Mouse (Mus musculus) CH12.LX (cell line): ENCODE data around the gene Dpp10. TPM values are rescaled to one million over a fixed set of nuclear protein-coding genes. Genes with fewer than 3 reads are reported as not detected.

Experiments
- DNase-seq: peaks from one replicate; pipeline ENCODE4 v3.0.0-alpha.2; 2013; ENCODE audit errors: extremely low read depth
- H3K27ac ChIP-seq: 2 replicates; pipeline ENCODE4 v1.5.1; 2012; ENCODE audit warnings: low read depth, mild to moderate bottlenecking, control low read depth, moderate library complexity; ENCODE audit not compliant: insufficient read depth
- H3K27me3 ChIP-seq: replicated peaks from 2 replicates; pipeline ENCODE3; 2012; ENCODE audit warnings: inconsistent platforms
- H3K36me3 ChIP-seq, 2 experiments: replicated peaks in 1 of 2; 2 replicates each; pipeline versions ENCODE3 to v1.6.1; 2012; ENCODE audit warnings: inconsistent platforms in 1 of 2, low read length in 1 of 2, mild to moderate bottlenecking in 1 of 2, mixed read lengths in 1 of 2, moderate library complexity in 1 of 2; ENCODE audit not compliant: control insufficient read depth in 1 of 2, insufficient read depth in 1 of 2
- H3K4me1 ChIP-seq, 2 experiments: 2 replicates each; pipeline ENCODE4 v1.6.1; 2012; ENCODE audit warnings: inconsistent platforms in 1 of 2, moderate library complexity in 1 of 2; ENCODE audit not compliant: insufficient read depth in 2 of 2, control insufficient read depth in 1 of 2
- H3K4me2 ChIP-seq: 2 replicates; pipeline ENCODE4 v1.6.1; 2012; ENCODE audit warnings: low read depth, mild to moderate bottlenecking, control low read depth; ENCODE audit not compliant: poor library complexity, insufficient read depth, severe bottlenecking
- H3K4me3 ChIP-seq, 3 experiments: fragments of 150-350 bp in 1 of 3; sonication (generic) in 1 of 3; replicated peaks in 1 of 3; 2 replicates each; pipeline versions ENCODE3 to v1.5.1; 2011 to 2012; ENCODE audit warnings: low read depth in 2 of 3, low read length in 2 of 3, mild to moderate bottlenecking in 2 of 3, moderate library complexity in 2 of 3, control low read depth in 1 of 3, improper control_type of control experiment in 1 of 3, inconsistent platforms in 1 of 3, mixed read lengths in 1 of 3; ENCODE audit not compliant: poor library complexity in 1 of 3
- H3K79me2 ChIP-seq: replicated peaks from 2 replicates; pipeline ENCODE4 v1.6.1; 2012; ENCODE audit warnings: mild to moderate bottlenecking, moderate library complexity; ENCODE audit not compliant: control insufficient read depth, poor library complexity, insufficient read depth, severe bottlenecking; ENCODE audit errors: extremely low read depth
- H3K9ac ChIP-seq: 2 replicates; pipeline ENCODE4 v1.6.1; 2012; ENCODE audit warnings: low read depth, mild to moderate bottlenecking, control low read depth, moderate library complexity; ENCODE audit not compliant: insufficient read depth
- H3K9me3 ChIP-seq: replicated peaks from 2 replicates; pipeline ENCODE3; 2012; ENCODE audit warnings: low read length, inconsistent platforms, mixed read lengths
- CHD2 ChIP-seq: IDR thresholded peaks from 2 replicates; pipeline ENCODE4 v1.6.1; 2011; ENCODE audit warnings: low read length, improper control_type of control experiment
- EP300 ChIP-seq: IDR thresholded peaks from 2 replicates; pipeline ENCODE4 v1.6.1; 2011; ENCODE audit warnings: low read length, improper control_type of control experiment
- GABPA ChIP-seq: IDR thresholded peaks from 2 replicates; pipeline ENCODE4 v1.6.1; 2012; ENCODE audit warnings: low read depth, low read length, improper control_type of control experiment, inconsistent platforms; ENCODE audit not compliant: insufficient replicate concordance
- JUN ChIP-seq: IDR thresholded peaks from 2 replicates; pipeline ENCODE4 v1.6.1; 2011; ENCODE audit warnings: low read depth, mild to moderate bottlenecking, low read length, improper control_type of control experiment, moderate library complexity; ENCODE audit not compliant: insufficient read depth
- KAT2A ChIP-seq: IDR thresholded peaks from 2 replicates; pipeline ENCODE4 v1.6.1; 2012; ENCODE audit warnings: low read length, improper control_type of control experiment, inconsistent platforms; ENCODE audit not compliant: insufficient replicate concordance
- MAFK ChIP-seq: IDR thresholded peaks from 2 replicates; pipeline ENCODE4 v1.6.1; 2011; ENCODE audit warnings: low read length, improper control_type of control experiment; ENCODE audit not compliant: insufficient replicate concordance
- MAX ChIP-seq: IDR thresholded peaks from 2 replicates; pipeline ENCODE4 v1.6.1; 2011; ENCODE audit warnings: low read length, improper control_type of control experiment
- MAZ ChIP-seq: IDR thresholded peaks from 2 replicates; pipeline ENCODE4 v1.6.1; 2012; ENCODE audit warnings: low read depth, mild to moderate bottlenecking, inconsistent platforms, low read length, improper control_type of control experiment, moderate library complexity
- MXI1 ChIP-seq: IDR thresholded peaks from 2 replicates; pipeline ENCODE4 v1.6.1; 2011; ENCODE audit warnings: mild to moderate bottlenecking, low read depth, low read length, improper control_type of control experiment
- NRF1 ChIP-seq: IDR thresholded peaks from 2 replicates; pipeline ENCODE4 v1.6.1; 2014; ENCODE audit warnings: low read depth, mild to moderate bottlenecking, inconsistent platforms, low read length, improper control_type of control experiment, moderate library complexity
- PAX5 ChIP-seq: IDR thresholded peaks from 2 replicates; pipeline ENCODE4 v1.6.1; 2012; ENCODE audit warnings: low read length, inconsistent platforms, mixed read lengths
- RAD21 ChIP-seq: IDR thresholded peaks from 2 replicates; pipeline ENCODE4 v1.6.1; 2011; ENCODE audit warnings: low read depth, mild to moderate bottlenecking, low read length, improper control_type of control experiment, moderate library complexity
- SIN3A ChIP-seq: IDR thresholded peaks from 2 replicates; pipeline ENCODE4 v1.6.1; 2012; ENCODE audit warnings: low read length, improper control_type of control experiment, inconsistent platforms
- SMC3 ChIP-seq: IDR thresholded peaks from 2 replicates; pipeline ENCODE4 v1.6.1; 2011; ENCODE audit warnings: low read depth, low read length, improper control_type of control experiment
- TCF12 ChIP-seq: IDR thresholded peaks from 2 replicates; pipeline ENCODE4 v1.6.1; 2014; ENCODE audit warnings: low read depth, mild to moderate bottlenecking, inconsistent platforms, low read length, improper control_type of control experiment
- USF2 ChIP-seq: conservative IDR thresholded peaks from 2 replicates; pipeline ENCODE4 v1.6.1; 2011; ENCODE audit warnings: low read depth, low read length, improper control_type of control experiment
- ZC3H11A ChIP-seq: IDR thresholded peaks from 2 replicates; pipeline ENCODE4 v1.6.1; 2012; ENCODE audit warnings: low read depth, mild to moderate bottlenecking, inconsistent platforms, low read length, improper control_type of control experiment
- dilution Hi-C: fragments of 300-500 bp; cut with MboI; formaldehyde crosslinking; loops from 2 replicates; pipeline ENCODE4 v1.14.3; 2020; ENCODE audit warnings: low sequenced_read_pairs; ENCODE audit not compliant: extremely low pct_unique_long_range_greater_than_20kb, extremely low pct_ligation_motif_present
- in situ Hi-C: fragments of 300-500 bp; cut with MboI; formaldehyde crosslinking; loops from 3 replicates; pipeline ENCODE4 v1.14.3; 2019; ENCODE audit warnings: low sequenced_read_pairs, low pct_ligation_motif_present, low pct_unique_long_range_greater_than_20kb, mixed read lengths
- polyA plus RNA-seq: library from polyadenylated mRNA; unstranded; fragments of >175 nt; gene quantifications from 2 replicates; pipeline ENCODE4 v1.2.1, GENCODE M21; 2012; ENCODE audit warnings: low read depth; ENCODE audit not compliant: insufficient read length
- total RNA-seq, 2 experiments: library from RNA; depleted of rRNA; stranded (reverse); fragments of 300-350 nt in 1 of 2; fragments of >200 nt in 1 of 2; gene quantifications; 2 replicates each; pipeline ENCODE4 v1.2.3; 2012 to 2014

The Dpp10 gene
- total and polyA plus RNA-seq, 3 experiments = 0.01 TPM; not detected in 2

DNA sequence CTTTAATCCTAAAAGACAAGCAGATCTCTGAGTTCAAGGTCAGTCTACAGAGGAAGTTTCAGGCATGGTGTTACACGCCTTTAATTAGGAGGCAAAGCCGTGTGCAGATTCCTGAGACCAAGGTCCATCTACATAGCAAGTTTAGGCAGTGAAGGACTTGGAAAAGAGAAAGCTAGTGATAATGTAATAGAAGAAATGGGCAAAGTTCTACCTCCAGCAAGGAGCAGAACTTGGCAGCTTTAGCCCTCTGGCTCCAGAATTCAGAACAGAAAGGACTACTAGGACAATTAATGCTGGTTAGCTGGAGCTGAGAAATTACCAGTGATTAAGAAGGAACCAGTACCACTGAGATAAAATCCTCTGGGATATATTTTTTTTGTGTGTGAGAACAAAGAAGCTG, 728.5 kb downstream of the Dpp10 start:
- no peaks in the 10 kb centered on the region for H3K79me2 ChIP-seq
- H3K4me3 ChIP-seq = no peak overlapping the region
- no peak overlapping the region for H3K9ac ChIP-seq
- H3K9me3 ChIP-seq = peaks cover 16% of the 10 kb centered on the region
- H3K36me3 ChIP-seq = no peaks in the 10 kb centered on the region
- DNase-seq = no peak
- TF ChIP-seq JUN = no peak
- TF ChIP-seq GABPA = no peak
- TF ChIP-seq USF2 = no peak
- TF ChIP-seq MAZ = no peak
- no peak for TF ChIP-seq EP300
- no peak for TF ChIP-seq TCF12
- TF ChIP-seq CHD2 = no peak
- no peak for TF ChIP-seq MAX
- no peak for TF ChIP-seq MAFK
- TF ChIP-seq KAT2A = no peak
- TF ChIP-seq SMC3 = no peak
- TF ChIP-seq MXI1 = no peak
- no peak for TF ChIP-seq PAX5
- no peak for TF ChIP-seq ZC3H11A
- TF ChIP-seq NRF1 = no peak
- TF ChIP-seq RAD21 = no peak
- no peak for TF ChIP-seq SIN3A
- no peaks in the 10 kb centered on the region for H3K4me1 ChIP-seq
- no peaks in the 10 kb centered on the region for H3K27me3 ChIP-seq
- in situ Hi-C loops (no loop called here), dilution Hi-C loops (no loop called here)
- no peak overlapping the region for H3K4me2 ChIP-seq
- no peak overlapping the region for H3K27ac ChIP-seq
